Mouse (Mus musculus): ENCODE measurements around the gene Zfp423.

The Zfp423 gene

DNA sequence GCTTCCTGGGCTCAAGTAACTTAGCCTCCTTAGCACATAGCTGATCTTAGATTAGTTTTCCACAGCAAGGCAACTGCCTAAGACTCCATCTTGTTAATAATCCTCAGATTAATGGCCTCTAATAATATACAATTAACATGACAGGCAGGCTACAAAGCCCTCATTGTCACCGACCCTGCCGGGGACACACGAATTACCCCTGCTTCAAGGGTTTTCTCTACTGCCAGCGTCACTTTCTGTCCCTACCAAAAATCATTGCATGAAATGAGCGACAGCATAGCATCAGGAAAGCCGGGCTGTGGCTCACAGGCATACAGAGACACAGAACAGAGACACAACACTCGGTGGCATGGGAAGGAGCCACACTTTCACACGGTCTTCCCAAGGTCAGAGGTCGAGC is 262.3 kb downstream of the Zfp423 start:
- DNase-seq (ENCODE audit: low spot score) = no peak

DNA sequence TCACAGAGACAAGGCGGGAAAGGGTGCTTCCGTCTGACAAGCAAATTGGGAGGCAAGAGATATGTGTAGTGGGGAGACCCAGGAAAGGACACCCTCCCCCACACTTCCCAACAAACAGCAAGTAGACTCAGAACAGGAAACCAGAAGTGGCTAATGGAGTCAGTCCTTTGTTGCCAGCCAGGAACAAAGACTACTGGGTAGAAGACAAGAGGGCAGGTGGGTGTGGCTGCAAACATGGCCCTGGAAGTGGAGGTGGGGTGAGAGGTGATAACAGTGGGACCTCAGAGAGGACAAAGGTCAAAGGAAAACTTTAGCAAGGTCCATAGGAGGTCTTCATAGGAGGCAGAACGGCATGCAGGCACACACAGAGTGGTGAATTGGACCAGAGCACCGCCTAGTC is 265.7 kb downstream of the Zfp423 start:
- DNase-seq (ENCODE audit: low spot score) = no peak

DNA sequence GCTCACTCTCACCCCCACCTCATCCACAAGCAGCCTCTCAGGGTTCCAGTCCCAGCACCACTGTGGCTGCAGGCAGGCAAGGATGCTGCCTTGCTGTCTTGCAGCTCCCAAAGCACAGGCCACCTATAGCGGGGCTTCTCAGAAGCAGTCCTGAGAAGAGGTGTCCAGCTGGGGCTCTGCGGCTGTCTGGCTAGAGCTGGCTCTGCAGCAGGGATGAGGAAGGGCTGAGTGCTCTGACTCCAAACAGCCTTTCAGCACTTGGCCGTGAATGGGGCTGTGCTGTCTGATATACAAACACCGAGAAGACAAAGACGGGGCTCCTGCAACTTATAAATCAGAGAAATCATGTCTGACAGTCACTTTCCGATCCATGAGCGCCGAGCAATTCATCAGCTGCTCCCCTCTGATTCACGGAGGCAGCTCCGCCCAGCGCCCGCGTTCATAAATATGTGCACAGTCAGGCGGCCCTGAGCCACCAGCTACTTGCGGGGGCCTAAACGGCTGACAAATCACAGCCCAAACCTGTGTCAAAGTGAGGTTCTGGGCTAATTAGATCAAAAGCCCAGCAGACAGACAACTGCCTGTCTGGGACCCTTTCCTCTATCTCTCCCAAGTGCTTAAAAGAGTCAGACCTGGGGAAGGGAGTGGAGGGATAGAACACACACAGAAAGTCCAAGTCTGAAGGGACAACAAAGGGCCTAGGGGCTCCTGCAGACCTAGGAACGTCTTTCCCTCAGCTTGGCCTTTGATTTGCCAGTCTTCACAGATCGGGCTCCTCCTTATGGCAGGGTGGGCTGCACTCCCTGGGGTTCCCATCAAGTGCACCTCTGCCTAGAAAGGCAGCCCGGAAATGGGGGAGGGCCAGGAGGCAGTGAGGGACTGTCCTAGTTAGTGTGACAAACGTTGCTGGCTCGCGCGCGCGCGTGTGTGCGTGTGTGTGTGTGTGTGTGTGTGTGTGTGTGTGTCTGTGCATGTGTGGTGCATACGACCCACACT is 269.0 kb downstream of the Zfp423 start:
- DNase-seq (ENCODE audit: low spot score) = no peak

DNA sequence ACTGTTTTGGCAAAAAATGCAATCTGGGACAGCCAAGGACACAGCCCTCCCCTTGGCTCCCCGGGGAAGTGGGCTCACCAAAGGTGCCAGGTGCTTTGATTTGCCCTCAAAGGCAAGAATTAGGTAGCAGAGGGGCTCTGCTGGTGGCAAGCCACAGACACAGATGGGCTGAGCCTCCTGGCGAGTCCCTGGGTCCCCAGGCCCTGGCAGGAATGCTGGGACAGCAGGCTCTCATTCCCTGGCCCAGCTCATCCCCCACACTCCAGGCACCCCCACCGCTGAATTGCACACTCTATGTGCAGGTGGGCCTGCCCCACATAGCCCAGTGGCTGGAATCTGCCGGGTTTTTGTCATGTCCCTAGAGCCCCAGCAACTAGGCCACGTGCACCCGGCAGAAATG is 270.2 kb downstream of the Zfp423 start:
- no peak for DNase-seq (ENCODE audit: low spot score)

DNA sequence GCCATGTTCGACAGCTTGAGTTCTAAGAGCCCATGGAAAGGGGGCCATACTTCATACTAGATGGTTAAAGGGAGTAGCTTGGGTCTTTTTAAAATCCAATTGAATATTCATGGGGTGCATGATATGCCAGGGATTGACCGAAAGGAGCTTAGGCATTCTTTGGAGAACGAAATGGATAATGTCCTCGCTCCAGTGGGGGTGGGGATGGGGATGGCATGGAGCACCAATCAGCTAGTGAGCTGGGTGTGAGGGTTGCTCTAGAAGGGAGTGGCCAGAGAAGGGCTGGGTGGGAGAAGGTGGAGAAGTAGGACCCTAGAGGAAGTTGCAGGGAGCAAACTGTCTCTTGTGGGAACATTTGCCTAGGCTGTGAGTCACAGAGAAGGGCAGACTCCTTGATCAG is 271.0 kb downstream of the Zfp423 start:
- no peak for DNase-seq (ENCODE audit: low spot score)

DNA sequence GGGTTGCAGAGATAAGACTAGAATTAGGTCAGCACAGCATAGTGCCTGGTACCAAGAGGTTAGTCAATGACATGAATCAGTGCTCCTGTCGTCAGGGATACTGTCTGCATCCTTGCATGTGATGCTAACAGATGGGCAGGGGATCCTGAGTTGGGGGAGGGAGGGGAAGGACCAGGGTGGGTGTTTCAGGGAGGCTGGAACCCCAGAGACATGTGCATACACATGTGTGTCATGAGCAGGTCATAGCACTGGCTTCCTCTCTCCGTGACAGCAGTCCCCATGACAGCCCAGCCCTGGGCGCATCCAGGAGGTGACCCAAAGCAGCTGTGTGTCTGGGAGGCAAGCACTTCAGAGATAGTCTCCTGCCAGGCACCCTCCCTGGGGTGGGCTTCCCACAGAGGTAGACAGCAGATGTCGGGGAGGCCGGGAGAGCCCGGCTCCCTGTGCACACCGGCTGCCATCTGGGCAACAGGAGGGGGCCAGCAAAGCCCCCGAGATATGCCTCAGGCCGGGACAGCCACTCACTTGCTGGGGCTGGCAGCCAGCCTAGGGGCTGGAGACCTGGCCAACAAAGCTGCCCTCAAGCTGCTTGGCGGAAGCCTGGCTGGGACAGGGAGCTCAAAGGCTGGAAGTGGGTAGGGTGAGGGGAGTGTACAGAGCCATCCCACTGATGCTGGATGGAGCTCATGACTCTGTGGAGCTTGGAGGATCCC is 272.3 kb downstream of the Zfp423 start:
- peak; percentile 44 for DNase-seq (ENCODE audit: low spot score)

- no peak for DNase-seq (ENCODE audit: low spot score)
These were observed 273.4 kb downstream of the Zfp423 start for GRCm38 (mm10) chr8:87686026-87686425.

GRCm38 (mm10) chr8:87685392-87685791 is 274.0 kb downstream of the Zfp423 start:
- DNase-seq (ENCODE audit: low spot score) = no peak

DNA sequence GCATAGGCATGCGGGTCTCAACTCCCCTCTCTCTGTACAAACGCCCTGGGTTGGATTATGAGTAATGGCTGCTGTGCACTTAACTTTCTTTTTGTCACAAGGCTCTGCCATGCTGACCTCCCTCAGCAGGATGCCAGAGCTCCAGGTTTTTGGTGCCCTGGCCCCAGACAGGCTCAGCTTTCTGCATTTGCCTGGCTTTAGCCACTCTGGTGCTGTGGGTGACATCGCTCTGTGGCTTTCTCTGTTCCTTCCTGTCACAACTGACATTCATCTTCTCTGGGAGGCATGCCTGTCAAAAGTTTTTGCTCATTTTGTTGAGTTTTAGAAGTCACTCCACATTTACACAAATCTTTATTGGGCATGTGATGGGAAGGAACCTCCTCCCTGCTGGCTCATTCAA is 277.3 kb downstream of the Zfp423 start:
- no peak for DNase-seq (ENCODE audit: low spot score)

- no peak for DNase-seq (ENCODE audit: low spot score)
These were observed 279.4 kb downstream of the Zfp423 start for GRCm38 (mm10) chr8:87680034-87680433.

GRCm38 (mm10) chr8:87679431-87680003 is 279.9 kb downstream of the Zfp423 start:
- DNase-seq (ENCODE audit: low spot score) = peak; percentile 61

DNA sequence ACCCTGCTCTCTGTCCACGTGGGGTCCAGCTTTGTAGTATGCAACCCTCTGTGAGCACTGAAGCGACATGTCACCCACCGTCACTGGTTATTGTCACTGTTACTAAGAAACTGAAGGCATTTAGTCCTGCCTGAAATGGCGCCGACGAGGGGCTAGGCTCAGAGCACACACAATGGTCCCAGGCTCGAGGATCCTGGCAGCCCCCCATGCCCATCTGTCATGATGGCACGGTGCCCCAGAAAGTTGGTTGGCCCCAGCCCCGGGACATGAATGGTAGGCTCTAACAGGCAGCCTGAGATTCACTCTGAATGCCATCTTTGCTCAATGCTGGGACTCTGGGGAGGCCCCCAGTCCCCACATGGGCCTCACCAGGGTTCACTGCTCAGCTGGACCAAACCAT is 284.0 kb downstream of the Zfp423 start:
- no peak for DNase-seq (ENCODE audit: low spot score)

- DNase-seq (ENCODE audit: low spot score) = no peak
These were observed 285.2 kb downstream of the Zfp423 start for GRCm38 (mm10) chr8:87674157-87674556.

- no peak for DNase-seq (ENCODE audit: low spot score)
These were observed 287.2 kb downstream of the Zfp423 start for GRCm38 (mm10) chr8:87672214-87672613.

- DNase-seq (ENCODE audit: low spot score) = no peak
These were observed 288.0 kb downstream of the Zfp423 start for GRCm38 (mm10) chr8:87671209-87671970.

GRCm38 (mm10) chr8:87670232-87670631 is 289.2 kb downstream of the Zfp423 start:
- DNase-seq (ENCODE audit: low spot score) = no peak

DNA sequence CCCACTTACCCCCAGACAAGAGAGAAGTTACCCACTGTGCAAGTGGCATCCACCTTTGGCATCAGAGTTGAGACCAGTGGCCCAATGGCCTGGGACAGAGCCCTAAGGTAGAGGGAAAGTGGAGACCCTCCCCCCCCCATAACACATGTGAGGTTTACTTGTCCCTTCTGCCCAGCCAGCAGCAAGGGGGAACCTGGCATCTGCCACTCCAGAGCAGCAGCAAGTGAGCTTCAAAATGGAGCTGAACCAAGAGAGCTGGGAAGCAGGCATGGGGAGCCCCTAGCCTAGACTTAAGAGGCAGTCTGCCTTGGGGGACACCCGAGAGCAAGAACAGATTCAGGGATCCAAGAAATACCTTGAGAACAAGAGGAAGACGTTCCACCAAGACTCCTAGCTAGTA is 290.7 kb downstream of the Zfp423 start:
- DNase-seq (ENCODE audit: low spot score) = no peak

GRCm38 (mm10) chr8:87667914-87668643 is 291.3 kb downstream of the Zfp423 start:
- DNase-seq (ENCODE audit: low spot score) = no peak

GRCm38 (mm10) chr8:87667297-87667696 is 292.1 kb downstream of the Zfp423 start:
- no peak for DNase-seq (ENCODE audit: low spot score)

DNA sequence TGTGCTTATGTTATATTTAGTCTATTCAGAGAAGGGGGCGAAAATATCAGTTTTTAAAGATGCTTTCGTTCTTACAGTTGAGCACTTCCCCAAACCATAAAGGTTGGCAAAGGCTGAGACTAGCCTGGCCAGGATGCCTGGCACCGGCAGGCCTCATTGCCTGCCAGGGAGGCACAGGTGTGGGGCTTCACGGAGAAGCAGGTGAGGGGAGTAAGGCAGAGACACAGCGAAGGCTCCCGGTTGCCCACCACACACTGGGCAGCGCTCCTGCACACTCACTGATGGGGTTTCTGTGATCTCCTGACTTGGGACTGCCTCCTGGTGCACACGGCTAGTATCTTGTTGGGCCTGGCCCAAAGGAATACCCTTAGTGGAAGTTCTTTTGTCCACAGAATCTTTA is 294.1 kb downstream of the Zfp423 start:
- DNase-seq (ENCODE audit: low spot score) = no peak

GRCm38 (mm10) chr8:87664217-87664509 is 295.2 kb downstream of the Zfp423 start:
- DNase-seq (ENCODE audit: low spot score) = no peak

All from MN1 (cell line).